Mouse (Mus musculus): Measurements from ENCODE around the gene D630039A03Rik.

The D630039A03Rik gene

GRCm38 (mm10) chr4:57927464-57928205 is 11.5 kb upstream of the D630039A03Rik start:
- DNase-seq (ENCODE audit: low spot score), result peak; percentile 85

GRCm38 (mm10) chr4:57924556-57925071 is 8.5 kb upstream of the D630039A03Rik start:
- DNase-seq (ENCODE audit: low spot score), result no peak

GRCm38 (mm10) chr4:57922171-57922570 is 6.1 kb upstream of the D630039A03Rik start:
- peak; percentile 32 for DNase-seq (ENCODE audit: low spot score)

- DNase-seq (ENCODE audit: low spot score), result no peak
Observed at GRCm38 (mm10) chr4:57920522-57920921, 4.4 kb upstream of the D630039A03Rik start.

- DNase-seq (ENCODE audit: low spot score), result peak; percentile 69
Observed at GRCm38 (mm10) chr4:57919494-57920423, 3.7 kb upstream of the D630039A03Rik start.

GRCm38 (mm10) chr4:57916711-57917110 is 614 bp upstream of the D630039A03Rik start:
- DNase-seq (ENCODE audit: low spot score), result no peak

GRCm38 (mm10) chr4:57915216-57915965 is 706 bp downstream of the D630039A03Rik start:
- DNase-seq (ENCODE audit: low spot score), result no peak

GRCm38 (mm10) chr4:57914193-57915190 is 1.6 kb downstream of the D630039A03Rik start:
- no peak for DNase-seq (ENCODE audit: low spot score)

- DNase-seq (ENCODE audit: low spot score), result no peak
Observed at GRCm38 (mm10) chr4:57913021-57913420, 3.1 kb downstream of the D630039A03Rik start.

- no peak for DNase-seq (ENCODE audit: low spot score)
Observed at GRCm38 (mm10) chr4:57908860-57909259, 7.2 kb downstream of the D630039A03Rik start.

- DNase-seq (ENCODE audit: low spot score), result no peak
Observed at GRCm38 (mm10) chr4:57906708-57907107, 9.4 kb downstream of the D630039A03Rik start.

GRCm38 (mm10) chr4:57904638-57905037 is 11.5 kb downstream of the D630039A03Rik start:
- DNase-seq (ENCODE audit: low spot score), result no peak

GRCm38 (mm10) chr4:57904211-57904610 is 11.9 kb downstream of the D630039A03Rik start:
- peak; percentile 85 for DNase-seq (ENCODE audit: low spot score)

- no peak for DNase-seq (ENCODE audit: low spot score)
Observed at GRCm38 (mm10) chr4:57902619-57903018, 13.5 kb downstream of the D630039A03Rik start.

- DNase-seq (ENCODE audit: low spot score), result peak; percentile 76
Observed at GRCm38 (mm10) chr4:57901210-57901609, 14.9 kb downstream of the D630039A03Rik start.

GRCm38 (mm10) chr4:57896631-57897030 is 19.5 kb downstream of the D630039A03Rik start:
- no peak for DNase-seq (ENCODE audit: low spot score)

- no peak for DNase-seq (ENCODE audit: low spot score)
Observed at GRCm38 (mm10) chr4:57895902-57896301, 20.2 kb downstream of the D630039A03Rik start.

GRCm38 (mm10) chr4:57895140-57895539 is 21.0 kb downstream of the D630039A03Rik start:
- no peak for DNase-seq (ENCODE audit: low spot score)

GRCm38 (mm10) chr4:57892001-57892586 is 24.0 kb downstream of the D630039A03Rik start:
- DNase-seq (ENCODE audit: low spot score), result no peak

GRCm38 (mm10) chr4:57889773-57890172 is 26.3 kb downstream of the D630039A03Rik start:
- no peak for DNase-seq (ENCODE audit: low spot score)
